Mouse (Mus musculus): ENCODE results near the gene Trim65.
A peak's percentile ranks its signal among the peaks of the same experiment; 100 is the strongest.

Gene Trim65

DNA sequence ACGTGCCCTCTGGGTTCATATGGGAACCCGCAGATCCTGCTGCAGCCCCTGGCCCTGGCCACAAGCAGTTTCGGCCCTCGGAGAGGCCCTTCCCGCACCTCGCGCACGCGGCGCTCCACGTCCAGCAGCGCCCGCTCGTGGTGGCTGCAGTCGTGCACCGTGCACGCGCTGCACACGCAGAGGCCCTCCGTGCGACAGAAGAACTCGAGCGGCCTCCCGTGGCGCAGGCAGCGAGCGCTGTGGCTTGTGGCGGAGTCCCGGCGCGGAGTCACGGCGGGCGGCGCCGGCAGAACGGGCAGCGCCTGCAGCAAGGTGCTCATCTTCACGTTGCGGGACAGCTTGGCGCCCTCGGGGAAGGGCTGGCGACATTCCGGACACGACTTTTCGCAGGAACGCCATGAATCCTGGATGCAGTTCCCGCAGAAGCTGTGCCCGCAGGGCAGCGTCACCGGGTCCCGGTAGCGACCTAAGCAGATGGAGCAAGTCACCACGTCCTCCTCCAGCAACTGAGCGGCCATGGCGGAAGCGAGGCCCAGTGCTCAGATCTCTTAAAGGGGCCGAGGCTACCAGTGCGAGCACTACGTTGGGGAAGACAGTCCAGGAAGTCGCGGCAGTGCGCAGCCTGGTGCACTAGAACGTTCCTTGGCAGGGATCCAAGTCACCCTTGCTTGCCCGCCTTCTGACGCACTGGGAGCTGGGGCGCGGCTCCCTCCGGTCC, at the start of gene Trim65:
TSS of gene Trim65 (minus strand) at position 641 of the 718 bp plus-strand sequence.
- DNase-seq = peak; percentile 88 to 94

DNA sequence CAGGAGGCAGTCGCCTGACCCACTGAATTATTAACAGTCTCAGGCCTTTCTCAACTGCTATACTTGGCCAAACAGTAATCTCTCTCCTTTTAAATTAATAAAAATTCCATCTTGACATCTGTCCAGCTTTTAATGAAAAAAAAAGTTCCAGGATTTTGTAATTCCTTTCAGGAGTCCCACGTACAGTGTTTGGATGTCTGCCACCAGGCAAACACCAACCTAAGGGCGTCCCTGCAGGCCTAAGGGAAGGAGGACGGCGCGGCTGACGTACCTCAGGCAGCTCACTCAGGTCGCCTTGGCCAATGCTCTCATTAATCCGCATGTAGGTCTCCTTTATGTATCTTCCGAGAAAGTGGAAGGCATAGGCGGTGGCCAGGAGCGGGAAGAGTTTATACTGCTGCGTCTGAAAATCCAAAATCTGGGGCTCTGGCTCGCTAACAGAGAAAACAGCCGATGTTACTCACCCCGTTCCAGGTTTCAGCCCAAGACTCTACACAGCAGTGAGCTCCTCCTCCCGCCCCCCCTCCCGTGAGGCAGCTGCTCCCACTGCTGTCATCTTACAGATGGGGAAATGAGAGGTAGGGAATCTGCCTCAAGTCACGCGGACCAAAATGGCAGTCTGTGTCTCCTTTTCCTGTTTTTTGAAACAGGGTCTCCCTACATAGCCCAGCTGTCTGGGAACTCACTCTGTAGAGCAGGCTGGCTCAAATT, 47.6 kb upstream of the Trim65 start:
- no peak for DNase-seq

DNA sequence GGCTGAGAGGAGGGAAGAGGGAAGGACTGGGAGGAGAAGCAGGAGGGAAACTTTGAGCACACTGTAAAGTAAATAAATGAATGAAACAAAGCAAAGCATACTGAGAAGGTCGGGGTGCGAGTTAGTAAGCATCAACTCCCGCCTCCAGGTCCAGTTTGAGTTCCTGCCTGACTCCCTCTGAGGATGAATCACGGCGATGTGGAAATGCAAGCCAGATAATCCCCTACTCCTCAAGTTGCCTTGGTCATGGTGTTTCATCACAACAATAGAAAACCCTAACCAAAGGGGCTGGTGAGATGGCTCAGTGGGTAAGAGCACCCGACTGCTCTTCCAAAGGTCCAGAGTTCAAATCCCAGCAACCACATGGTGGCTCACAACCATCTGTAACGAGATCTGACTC, 45.1 kb upstream of the Trim65 start:
- DNase-seq = no peak

DNA sequence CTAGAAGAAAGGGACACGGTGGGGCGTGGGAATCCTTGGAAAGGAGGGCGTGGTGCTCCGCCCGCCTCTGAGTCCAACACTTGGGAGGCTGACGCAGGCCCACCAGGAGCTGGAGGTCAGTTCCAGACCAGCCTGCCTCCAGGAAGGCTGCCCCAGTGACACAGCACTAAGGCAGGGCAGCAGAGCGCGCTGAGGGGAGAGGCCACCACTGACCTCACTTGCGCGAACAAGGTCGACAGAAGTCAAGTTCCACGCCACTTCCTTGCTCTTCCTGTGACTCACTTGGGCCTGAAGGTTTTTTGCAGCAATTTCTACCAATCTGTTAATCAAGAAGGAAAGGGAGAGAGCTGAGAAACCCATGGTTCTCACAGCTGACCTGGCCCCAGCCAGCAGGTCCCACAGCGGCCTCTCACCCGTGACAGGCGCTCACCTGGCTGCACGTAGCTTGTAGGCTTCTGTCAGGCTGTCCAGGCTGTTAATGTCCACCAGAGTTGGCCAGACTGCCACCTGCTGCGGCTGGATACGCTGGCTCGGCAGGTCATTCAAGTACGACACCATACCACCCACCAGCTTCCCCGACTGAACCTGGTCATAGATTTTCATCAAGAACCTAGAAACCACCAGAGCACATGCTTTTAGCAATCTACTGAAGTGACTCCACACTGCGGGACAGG, 44.0 kb upstream of the Trim65 start:
- no peak for DNase-seq

DNA sequence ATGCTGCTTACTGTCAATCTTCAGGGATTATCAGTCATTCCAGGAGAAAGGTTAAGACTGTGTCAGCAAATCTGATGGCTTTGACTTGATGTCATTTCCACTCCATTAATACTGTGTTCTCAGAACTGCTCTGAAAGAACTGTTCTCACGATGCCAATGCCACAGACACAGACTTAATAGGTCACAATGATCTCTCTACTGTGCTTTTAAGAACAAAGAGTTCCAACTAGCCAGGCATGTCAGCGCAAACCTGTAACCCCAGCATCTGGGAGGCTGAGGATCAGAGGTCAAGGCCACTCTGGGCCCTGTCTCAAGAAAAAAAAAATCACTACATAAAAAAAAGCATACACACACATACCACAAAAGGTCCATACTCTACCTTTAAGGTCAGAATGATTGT, 41.0 kb upstream of the Trim65 start:
- no peak for DNase-seq

DNA sequence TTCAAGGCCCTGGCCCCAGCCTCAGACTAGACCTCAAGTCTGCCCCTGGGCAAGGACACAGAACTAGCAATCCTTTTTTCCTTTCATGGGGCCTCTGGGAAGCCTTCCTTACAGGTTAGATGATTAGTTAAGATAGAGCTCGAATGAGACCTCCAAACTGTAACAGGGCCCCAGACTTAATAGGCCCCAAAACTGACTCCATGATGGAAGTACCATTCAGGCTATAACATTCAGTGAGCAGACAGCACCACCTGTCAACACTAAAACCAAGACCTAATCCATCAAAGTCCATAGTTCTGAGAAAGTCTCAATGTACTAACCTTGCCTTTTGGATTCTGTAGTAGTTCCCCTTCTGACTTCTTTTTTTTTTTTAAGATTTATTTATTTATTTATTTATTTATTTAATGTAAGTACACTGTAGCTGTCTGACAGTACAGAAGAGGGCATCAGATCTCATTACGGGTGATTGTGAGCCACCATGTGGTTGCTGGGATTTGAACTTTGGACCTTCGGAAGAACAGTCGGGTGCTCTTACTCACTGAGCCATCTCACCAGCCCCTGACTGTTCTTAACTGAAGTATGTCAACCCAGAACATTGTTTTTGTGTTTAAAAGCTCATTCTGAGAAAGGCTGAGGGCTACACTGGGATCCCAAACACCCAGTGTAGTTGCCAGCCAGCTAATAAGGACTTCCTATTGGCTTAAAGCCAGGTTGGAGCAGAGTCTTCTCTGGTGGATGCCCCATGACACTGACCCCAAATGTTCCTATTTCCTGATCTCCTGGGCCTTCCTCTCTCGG, 39.3 kb upstream of the Trim65 start:
- no peak for DNase-seq

DNA sequence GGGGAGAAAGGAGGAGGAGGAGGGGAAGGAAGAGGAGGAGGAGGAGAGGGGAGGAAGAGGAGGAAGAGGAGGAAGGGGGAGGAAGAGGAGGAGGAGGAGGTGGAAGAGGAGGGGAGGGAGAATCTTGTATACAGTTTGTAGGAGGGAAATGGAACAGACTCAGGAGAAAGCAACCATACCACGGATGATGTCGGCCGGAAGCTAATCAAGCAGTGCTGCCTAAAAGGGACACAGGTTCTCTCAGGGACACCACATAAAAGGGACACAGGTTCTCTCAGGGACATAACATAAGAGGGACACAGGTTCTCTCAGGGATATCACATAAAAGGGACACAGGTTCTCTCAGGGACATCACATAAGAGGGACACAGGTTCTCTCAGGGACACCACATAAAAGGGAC, 38.3 kb upstream of the Trim65 start:
- no peak for DNase-seq

DNA sequence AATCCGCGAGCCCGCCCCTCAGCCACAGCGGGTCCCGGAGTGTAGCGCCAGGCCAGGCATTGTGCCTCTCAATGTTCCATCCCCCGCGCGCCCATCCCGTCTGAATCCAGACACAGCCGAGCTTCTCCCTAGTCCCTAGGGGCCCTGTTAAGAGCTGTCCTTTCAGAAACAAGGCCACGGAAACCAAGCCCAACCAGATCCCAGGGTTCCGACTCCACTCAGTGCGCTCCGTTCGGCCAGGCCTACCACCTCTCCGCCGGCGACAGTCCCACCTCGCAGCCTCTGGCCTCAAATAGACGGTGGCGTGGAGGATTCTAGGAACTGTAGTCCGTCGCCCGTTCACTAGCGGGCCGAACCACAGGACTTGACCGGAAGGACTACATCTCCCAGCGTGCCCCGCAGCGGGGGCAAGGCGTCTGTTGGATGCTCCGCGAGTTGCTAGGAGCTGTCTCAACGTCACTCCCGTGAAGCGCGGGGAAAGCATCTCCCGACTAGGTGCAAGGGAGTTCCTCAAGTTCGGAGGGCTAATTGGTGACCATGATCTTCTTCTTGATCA, 37.0 kb upstream of the Trim65 start, which contains the start of gene Fbf1:
TSS of gene Fbf1 (minus strand) at position 283 of the 556 bp plus-strand sequence.
- DNase-seq = peak; percentile 95 to 98

DNA sequence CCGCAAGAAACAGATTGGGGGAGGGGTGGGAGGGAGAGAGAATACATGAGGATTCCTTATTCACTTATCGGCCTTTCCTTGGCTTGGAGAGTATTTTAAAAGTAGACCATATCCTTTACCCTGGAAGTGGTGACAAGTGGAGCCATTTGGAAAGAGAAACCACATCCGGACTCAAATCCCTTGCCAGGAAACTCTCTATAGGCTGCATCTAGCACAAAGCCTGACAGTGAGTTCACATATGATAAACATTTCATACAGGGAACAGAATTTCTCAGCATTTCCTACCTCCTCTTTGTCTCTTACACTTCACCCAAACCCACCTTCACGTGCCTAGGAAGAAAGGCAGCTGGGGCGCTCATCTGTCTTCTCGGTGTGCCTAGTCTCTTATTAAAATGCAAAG, 36.3 kb upstream of the Trim65 start:
- no peak for DNase-seq

DNA sequence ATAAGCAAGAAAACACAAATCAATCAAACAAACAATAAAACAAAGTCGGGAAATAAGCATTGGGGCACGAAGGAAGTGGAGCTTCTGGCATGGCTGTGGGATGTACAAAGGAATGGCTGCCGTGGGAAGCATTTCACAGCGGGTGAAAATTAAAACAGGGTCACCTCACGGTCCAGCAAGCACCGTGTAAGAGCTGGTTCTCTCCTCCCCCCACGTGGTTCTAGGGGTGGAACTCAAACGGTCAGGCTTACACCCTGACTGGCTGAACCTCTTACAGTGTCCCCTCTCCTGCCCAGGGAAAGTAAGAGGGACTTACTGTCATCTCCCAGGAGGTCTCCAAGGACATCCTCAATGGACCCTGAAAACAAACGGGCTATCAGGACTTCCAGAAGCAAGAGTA, 32.1 kb upstream of the Trim65 start:
- DNase-seq = no peak

DNA sequence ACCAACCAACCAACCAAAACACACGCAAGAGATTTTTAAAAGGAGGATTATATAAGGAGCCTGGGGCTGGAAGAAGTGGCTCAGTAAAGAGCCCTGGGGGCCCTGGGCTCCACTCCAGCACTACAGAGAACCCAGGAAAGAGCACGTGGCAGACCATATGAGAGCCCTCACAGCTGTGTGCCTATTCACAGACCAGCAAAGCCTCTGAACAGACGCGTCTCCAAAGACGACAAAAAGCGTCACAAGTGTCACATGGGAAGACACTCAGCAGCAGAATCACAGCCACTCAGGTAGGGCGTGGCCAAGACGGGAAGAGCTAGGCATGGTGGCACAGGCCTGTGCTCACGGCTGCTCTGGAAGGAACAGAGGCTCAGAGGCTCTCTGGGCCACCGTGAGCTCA, 31.2 kb upstream of the Trim65 start:
- DNase-seq = peak in 1 of 2 experiments; percentile 21

DNA sequence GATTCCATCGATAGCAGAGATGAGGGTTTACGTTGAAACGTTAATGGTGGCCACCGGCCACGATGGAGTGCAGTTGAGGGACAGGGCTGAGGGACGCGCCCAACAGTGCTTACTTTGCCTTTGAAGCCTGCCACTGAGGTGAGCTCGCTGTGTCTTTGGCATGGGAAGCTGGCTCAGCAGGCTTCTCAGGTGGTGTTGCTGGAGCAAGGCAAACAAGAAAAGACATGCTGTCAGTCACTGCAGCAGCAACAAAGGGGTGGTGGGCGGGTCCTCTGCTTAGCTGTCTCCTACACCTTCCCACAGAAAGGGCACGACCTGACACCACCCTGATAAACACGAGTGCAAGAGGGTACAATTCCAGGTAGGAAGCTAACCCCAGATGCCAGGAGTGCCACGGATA, 30.4 kb upstream of the Trim65 start:
- no peak for DNase-seq

DNA sequence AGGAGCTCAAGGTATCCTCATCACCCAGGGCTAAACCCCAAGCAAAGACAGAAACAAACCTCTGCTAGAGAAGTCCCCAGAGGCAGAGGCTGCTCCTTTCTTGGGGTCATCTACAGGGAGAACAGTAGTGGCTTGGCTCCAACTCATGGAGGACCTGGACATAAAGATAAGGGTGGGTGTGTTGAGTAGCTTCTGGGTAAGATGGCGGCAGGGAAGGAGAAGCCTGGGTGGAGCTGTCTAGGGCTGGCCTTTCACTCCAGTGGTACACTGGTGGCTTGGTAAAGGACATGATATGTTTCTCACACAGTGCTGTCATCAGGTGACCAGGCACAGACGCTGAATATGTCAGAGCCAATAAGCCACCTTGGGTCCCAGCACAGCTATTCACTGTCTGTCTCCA, 20.0 kb upstream of the Trim65 start:
- DNase-seq = no peak

DNA sequence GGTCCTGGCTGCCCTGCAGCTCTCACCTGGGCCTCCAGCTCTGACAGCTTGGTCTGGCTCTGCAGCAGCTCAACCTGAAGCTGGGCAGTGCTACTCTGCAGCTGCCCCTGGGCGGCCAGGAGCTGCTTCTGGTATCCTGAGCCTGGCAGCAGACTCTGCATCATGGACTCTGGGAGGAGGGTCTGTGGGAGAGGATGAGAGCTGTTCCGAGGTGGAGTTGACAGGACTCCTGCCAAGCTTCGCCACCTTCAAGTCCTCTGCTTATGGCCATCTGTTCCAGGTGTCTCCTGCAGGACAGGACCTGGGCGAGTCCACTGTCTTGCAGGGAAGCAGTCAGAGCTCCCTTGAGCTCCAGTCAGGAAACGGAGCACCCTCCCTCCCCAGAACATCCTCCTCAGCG, 18.4 kb upstream of the Trim65 start:
- peak; percentile 66 to 71 for DNase-seq

DNA sequence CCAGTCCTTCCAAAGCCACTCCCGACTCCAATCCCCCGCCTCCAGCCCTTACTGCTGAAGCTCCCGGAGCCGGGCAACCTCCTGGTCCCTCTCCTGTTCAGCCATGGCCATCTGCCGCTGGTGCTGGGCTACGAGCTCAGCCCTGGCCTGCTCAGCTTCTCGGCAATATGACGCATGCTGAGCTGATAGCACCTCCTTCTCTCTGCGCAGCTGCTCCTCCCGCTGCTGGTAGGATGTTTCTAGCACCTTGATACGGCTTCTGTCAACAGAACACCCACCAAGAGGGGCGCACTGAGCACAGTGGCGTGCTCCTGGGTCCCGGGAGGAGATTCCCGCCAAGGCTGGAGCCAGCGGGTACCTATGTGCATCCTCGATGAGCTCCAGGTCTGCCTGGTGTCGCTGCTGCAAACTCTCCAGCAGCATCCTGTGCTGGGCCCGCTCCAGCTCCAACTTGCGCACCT, 17.9 kb upstream of the Trim65 start:
- DNase-seq = peak; percentile 82

DNA sequence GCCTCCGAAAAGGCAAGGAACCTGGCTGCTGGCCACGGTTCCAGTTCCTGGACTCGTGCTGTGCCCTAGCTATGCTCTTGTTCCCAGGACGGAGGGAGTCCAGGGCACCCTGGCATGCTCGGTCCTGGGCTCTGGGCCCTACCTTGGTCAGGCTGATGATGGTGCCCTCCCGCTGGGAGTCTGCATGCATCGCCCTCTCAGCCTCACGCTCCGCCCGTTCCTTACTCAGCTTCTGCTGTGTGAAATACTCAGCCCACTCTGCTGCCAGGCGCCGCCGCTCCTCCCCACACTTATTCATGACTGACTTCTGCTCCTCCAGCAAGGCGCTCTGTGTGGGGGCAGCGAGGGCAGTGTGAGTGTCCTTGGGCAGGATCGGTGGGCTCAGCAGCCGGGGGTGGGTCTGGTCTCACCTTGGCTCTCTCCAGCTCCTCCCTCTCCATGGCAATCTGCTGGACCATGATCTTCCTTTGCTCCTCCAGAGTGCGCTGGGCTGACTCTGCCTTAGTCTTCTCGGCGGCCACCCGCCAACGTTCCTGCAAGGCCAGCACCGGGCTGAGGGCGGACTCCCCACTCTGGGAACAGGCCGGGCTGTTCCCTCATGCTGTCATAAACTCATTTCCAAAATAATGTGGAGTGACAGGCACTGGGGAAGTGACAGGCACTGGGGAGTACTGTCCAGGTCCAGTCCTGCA, 15.5 kb upstream of the Trim65 start:
- DNase-seq = peak in 1 of 2 experiments; percentile 78

DNA sequence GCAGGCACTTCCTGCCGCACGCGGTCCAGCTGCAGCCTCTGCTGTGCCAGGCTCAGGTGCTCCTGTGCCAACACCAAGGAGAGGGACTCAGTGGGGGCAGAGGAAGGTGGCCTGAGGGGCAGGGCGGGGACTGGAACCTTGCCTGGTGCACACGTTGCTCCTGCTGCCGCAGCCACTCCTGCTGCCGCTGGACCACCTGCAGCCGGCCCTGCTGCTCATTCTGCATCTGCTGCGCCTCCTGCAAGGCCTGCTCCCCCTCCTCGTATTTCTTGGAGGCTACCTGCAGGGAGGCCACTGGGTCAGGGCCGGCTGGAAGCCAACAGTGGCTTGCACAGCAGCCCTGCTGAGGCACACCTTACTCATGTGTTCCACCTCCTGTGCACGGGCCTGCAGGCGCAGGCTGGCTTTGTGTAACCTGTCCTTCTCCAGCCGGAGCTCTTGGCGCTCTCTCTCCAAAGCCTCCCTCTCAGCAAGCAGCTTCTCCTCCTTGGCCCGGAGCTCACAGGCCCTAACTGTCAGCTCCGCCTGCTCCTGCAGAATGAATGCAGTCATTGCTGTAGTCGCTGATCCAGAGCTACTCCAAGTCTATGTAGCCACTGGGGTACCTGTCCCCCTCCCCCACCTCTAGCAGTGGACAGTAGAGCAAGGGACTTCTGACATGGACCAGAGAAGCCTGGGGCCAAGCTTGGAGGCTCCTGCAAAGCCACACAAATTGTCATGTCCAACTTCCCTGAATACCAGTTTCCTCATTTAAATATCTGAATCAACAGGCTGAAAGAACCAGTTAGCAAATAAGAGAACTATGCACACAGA, 14.8 kb upstream of the Trim65 start:
- peak; percentile 73 to 77 for DNase-seq

DNA sequence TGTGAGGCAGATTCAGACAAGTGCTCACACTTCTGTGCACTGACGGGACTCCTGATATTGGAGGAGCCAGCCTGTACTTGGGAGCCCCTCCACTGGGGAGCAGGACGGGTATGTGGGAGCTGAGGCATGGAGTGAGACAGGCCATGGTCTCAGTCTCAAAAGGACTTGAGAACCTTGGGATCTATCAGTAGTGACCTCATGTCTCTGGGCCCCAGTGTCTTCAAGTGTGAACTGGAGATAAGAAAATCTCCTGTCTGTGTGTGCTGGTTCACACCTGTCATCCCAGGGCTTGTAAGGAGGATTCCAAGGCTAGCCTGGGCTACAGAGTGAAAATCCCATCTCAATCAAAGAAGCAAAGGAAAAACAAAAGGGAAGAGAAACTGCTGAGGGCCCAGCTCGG, 12.5 kb upstream of the Trim65 start:
- DNase-seq = no peak

DNA sequence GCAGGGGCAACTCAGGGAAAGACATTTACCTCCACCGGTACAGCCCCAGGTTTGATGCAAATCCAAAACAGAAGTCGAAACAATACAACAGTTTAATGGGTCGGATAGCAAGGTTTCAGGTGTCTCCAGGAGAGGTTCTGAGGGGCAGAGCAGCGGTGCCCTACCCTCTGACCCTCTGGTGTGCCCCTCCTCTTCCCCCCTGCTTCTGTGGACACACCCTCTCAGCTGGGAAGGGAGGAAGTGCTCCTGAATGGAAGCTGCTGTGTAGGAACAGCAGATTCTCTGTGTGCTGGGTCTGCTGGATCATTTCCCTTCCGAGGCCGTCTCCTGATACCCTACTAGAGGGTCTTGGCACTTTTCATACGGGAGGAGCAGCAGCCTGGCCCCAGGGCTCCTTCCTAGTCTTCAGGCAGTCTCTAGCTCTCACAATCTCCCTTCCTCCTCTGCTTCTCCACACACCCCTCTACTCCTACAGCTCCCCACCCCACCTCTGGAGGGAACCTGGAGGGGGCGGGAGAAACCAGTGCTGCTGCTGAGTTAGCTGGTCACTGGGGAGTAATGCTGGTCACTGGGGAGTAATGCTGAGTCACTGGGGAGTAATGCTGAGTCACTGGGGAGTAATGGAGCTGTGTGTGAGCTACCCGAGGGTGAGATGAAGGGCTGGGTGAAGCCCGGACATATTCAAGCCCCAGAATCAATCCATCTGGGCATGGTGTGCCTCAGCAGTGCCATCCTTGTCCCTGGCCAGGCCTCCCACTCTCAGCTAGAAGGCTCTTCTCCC, 11.5 kb upstream of the Trim65 start:
- DNase-seq = no peak

DNA sequence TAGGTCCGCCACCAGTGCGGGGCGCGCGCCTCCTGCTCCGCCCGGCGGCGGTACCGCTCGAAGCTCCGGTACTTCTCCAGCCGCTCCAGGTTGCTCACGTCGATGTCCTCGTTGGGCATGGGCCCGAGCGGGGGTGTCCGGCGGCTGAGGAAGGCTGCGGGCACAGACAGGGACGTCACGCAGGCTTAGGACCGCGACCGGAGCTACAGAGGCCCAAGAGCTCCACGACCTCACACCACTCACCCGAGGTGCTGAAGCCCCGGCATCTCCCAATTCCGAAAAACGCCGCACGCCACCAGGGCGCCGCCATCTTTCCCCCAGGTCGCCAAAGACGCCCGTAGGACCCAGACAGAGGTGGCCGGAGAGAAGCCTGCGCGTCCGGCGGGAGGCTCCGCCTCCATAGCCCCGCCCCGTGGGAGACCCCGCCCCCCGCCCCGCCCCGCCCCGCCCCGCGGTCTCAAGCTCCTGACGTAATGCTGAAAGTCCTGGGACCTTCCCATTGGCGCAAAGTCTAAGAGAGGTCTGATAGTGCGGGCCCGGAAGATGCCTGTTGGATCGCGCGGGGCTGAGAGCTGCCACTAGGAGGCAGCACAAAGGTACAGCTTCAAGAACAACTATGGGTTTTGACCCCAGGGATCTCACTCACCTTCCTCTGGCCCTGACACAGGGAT, 7.7 kb upstream of the Trim65 start, which contains the start of gene Mrpl38:
TSS of gene Mrpl38 (minus strand) at position 401 of the 671 bp plus-strand sequence.
- peak; percentile 86 to 89 for DNase-seq

All from cerebellum, postnatal 25 days (tissue).